Mouse (Mus musculus): Measurements from ENCODE around the gene Zscan29. TPM values are rescaled to one million over a fixed set of nuclear protein-coding genes. Genes with fewer than 3 reads are reported as not detected.

Gene Zscan29
- polyA plus RNA-seq, 1 experiment: 27.5 TPM

DNA sequence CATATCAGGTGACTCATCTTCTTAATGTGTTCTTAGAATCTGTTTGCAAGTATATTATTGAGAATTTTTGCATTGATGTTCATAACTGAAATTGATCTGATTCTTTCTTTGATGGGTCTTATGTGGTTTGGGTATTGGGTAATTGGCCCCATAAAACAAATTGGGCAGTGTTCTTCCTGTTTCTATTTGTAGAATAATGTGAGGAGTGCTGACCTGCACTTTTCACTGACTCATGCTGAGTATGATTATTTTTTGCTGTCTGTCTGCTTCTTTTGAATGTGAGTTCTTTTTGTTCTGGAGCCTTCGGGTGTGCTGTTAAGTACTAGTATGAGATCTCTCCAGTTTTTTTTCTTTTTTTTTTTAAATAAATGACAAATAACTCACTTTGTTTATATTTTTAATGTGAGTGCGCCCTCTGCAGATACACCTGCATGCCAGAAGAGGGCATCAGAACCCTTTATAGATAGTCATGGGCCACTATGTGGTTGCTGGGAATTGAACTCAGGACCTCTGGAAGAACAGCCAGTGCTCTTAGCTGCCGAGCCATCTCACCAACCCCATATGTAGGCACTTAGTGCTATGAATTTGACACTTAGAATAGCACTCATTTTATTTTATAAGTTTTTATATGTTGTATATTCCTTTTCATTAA, 8.0 kb upstream of the Zscan29 start:
- TF ChIP-seq POLR2A (IDR thresholded peaks at IDR 0.05; ENCODE audit: borderline replicate concordance, low read depth, low read length): no peak
- no peak for TF ChIP-seq CTCF (IDR thresholded peaks at IDR 0.05; ENCODE audit: low read depth, low read length)
- Histone ChIP-seq H3K4me3 (ENCODE audit: insufficient read depth, low read length) (no peak overlapping the region), H3K4me1 (ENCODE audit: control insufficient read depth, insufficient read depth, low read length) (peaks cover 28% of the 10 kb centered on the region), H3K27ac (ENCODE audit: insufficient read depth, low read depth, low read length) (peak overlapping the region; percentile 91)

DNA sequence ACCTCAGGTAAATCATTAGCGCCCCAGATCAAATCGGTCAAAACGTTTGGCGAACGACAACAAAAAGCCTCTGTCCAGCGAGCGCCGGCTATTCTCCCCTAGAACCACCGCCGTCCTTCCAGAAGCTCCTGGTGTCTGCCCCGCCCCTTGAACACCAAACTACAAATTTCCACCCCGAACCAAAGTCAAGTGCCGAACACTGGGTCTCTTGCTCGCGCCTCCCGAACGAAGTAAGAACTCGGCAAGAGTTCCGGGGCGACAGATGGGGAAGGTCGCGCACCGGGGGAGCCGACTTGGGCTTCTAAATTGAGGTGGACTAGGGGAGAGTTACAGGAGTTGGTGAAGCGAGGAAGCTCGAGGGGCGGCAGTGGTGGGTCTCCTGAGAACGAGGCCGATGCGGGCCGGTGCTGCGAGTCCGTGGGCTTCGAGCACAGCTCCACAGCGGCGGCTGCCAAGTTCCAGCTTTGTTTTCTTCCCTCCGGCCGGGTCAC, 399 bp downstream of the Zscan29 start, which contains the start of gene Tubgcp4:
Gene Tubgcp4 (plus strand): TSS at position 174 of the 491 bp plus-strand sequence.
- Histone ChIP-seq H3K4me1 (ENCODE audit: control insufficient read depth, insufficient read depth, low read length) (peaks cover 13% of the 10 kb centered on the region), H3K4me3 (ENCODE audit: insufficient read depth, low read length) (peak within 1 kb of the TSS; percentile 71), H3K27ac (ENCODE audit: insufficient read depth, low read depth, low read length) (peak within 1 kb of the TSS; percentile 80)
- TF ChIP-seq CTCF (IDR thresholded peaks at IDR 0.05; ENCODE audit: low read depth, low read length) (no peak), POLR2A (IDR thresholded peaks at IDR 0.05; ENCODE audit: borderline replicate concordance, low read depth, low read length) (no peak)

- TF ChIP-seq POLR2A (IDR thresholded peaks at IDR 0.05; ENCODE audit: borderline replicate concordance, low read depth, low read length) (0 out of 2 replicates have a peak, but pooled peaks have one; percentile 39), CTCF (IDR thresholded peaks at IDR 0.05; ENCODE audit: low read depth, low read length) (no peak)
- peak overlapping the region; percentile 71 for H3K4me3 ChIP-seq (ENCODE audit: insufficient read depth, low read length)
- peaks cover 13% of the 10 kb centered on the region for H3K4me1 ChIP-seq (ENCODE audit: control insufficient read depth, insufficient read depth, low read length)
- H3K27ac ChIP-seq (ENCODE audit: insufficient read depth, low read depth, low read length): peak overlapping the region; percentile 80
These were observed 1.0 kb downstream of the Zscan29 start for GRCm38 (mm10) chr2:121169902-121170301.

- H3K27ac ChIP-seq (ENCODE audit: insufficient read depth, low read depth, low read length): peak overlapping the region; percentile 80
- TF ChIP-seq CTCF (IDR thresholded peaks at IDR 0.05; ENCODE audit: low read depth, low read length) (no peak), POLR2A (IDR thresholded peaks at IDR 0.05; ENCODE audit: borderline replicate concordance, low read depth, low read length) (no peak)
- H3K4me3 ChIP-seq (ENCODE audit: insufficient read depth, low read length): peak overlapping the region; percentile 71
- H3K4me1 ChIP-seq (ENCODE audit: control insufficient read depth, insufficient read depth, low read length): peaks cover 10% of the 10 kb centered on the region
These were observed 1.8 kb downstream of the Zscan29 start for GRCm38 (mm10) chr2:121169173-121169572.

DNA sequence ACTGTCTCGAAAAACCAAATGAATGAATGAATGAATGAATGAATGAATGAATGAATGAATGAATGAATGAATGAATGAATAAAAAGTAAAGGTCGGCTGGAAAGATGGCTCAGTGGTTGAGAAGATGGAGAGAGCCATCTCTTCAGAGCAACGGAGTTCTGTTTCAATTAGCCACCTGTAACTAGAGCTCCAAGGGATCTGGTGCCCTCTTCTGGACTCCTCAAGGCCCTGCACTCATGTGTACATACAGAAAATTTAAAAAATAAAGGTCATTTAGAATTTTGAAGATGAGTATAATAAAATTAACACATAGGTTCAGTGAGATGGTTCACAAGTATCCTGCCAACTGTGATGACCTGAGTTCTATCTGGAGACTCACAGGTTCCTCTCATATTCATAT, 17.8 kb downstream of the Zscan29 start:
- Histone ChIP-seq H3K4me1 (ENCODE audit: control insufficient read depth, insufficient read depth, low read length) (no peaks in the 10 kb centered on the region), H3K27ac (ENCODE audit: insufficient read depth, low read depth, low read length) (no peak overlapping the region), H3K4me3 (ENCODE audit: insufficient read depth, low read length) (no peak overlapping the region)
- TF ChIP-seq CTCF (IDR thresholded peaks at IDR 0.05; ENCODE audit: low read depth, low read length) (no peak), POLR2A (IDR thresholded peaks at IDR 0.05; ENCODE audit: borderline replicate concordance, low read depth, low read length) (no peak)

DNA sequence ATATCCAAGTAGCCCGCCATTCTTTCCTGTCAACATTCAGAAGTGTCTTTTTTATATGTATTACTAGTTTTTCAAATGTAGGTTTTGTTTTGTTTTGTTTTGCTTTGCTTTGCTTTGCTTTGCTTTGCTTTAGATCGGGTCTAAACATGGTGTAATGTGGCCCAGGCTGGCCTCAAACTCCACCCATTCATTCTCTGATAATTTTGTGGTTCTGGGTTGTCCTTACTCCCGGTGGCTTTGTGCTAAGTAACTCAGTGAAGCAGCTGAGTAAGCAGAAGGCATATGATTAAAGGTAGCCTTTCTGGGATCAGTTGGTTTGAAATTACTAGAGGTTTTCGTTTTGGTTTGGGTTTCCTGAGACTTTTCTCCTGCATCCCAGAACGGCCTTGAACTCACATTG, 21.2 kb downstream of the Zscan29 start:
- Histone ChIP-seq H3K4me1 (ENCODE audit: control insufficient read depth, insufficient read depth, low read length) (no peaks in the 10 kb centered on the region), H3K4me3 (ENCODE audit: insufficient read depth, low read length) (no peak overlapping the region)
- TF ChIP-seq CTCF (IDR thresholded peaks at IDR 0.05; ENCODE audit: low read depth, low read length) (no peak), POLR2A (IDR thresholded peaks at IDR 0.05; ENCODE audit: borderline replicate concordance, low read depth, low read length) (no peak)

DNA sequence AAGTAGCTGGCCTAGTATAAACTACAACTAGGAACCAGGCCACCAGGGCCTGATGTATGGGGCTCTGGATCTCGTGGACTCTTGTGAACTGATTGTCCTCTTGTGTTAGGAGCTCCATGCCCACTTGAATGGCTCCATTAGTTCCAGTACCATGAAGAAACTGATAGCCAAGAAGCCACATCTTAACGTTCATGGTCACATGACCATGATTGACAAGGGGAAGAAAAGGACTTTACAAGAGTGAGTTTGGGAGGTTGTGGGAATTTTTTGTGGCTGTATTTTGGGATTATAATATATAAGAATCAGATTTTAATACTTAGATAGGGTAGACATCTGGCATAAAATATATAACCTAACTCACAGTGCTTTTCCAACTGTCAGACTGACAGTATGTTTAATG, 28.5 kb downstream of the Zscan29 start:
- H3K4me1 ChIP-seq (ENCODE audit: control insufficient read depth, insufficient read depth, low read length): peaks cover 15% of the 10 kb centered on the region
- no peak overlapping the region for H3K27ac ChIP-seq (ENCODE audit: insufficient read depth, low read depth, low read length)
- no peak overlapping the region for H3K4me3 ChIP-seq (ENCODE audit: insufficient read depth, low read length)
- TF ChIP-seq POLR2A (IDR thresholded peaks at IDR 0.05; ENCODE audit: borderline replicate concordance, low read depth, low read length) (no peak), CTCF (IDR thresholded peaks at IDR 0.05; ENCODE audit: low read depth, low read length) (no peak)

More for the DNA sequence above, 21.2 kb downstream of the Zscan29 start:
- H3K27ac ChIP-seq (ENCODE audit: insufficient read depth, low read depth, low read length): no peak overlapping the region

GRCm38 (mm10) chr2:121141216-121142035, 29.5 kb downstream of the Zscan29 start:
- H3K4me3 ChIP-seq (ENCODE audit: insufficient read depth, low read length): peak overlapping the region; percentile 95; the same call in 1 of the 2 replicates
- peaks cover 15% of the 10 kb centered on the region for H3K4me1 ChIP-seq (ENCODE audit: control insufficient read depth, insufficient read depth, low read length)
- peak overlapping the region; percentile 87; the same call in 1 of the 2 replicates for H3K27ac ChIP-seq (ENCODE audit: insufficient read depth, low read depth, low read length)
- TF ChIP-seq CTCF (IDR thresholded peaks at IDR 0.05; ENCODE audit: low read depth, low read length) (no peak), POLR2A (IDR thresholded peaks at IDR 0.05; ENCODE audit: borderline replicate concordance, low read depth, low read length) (no peak)

DNA sequence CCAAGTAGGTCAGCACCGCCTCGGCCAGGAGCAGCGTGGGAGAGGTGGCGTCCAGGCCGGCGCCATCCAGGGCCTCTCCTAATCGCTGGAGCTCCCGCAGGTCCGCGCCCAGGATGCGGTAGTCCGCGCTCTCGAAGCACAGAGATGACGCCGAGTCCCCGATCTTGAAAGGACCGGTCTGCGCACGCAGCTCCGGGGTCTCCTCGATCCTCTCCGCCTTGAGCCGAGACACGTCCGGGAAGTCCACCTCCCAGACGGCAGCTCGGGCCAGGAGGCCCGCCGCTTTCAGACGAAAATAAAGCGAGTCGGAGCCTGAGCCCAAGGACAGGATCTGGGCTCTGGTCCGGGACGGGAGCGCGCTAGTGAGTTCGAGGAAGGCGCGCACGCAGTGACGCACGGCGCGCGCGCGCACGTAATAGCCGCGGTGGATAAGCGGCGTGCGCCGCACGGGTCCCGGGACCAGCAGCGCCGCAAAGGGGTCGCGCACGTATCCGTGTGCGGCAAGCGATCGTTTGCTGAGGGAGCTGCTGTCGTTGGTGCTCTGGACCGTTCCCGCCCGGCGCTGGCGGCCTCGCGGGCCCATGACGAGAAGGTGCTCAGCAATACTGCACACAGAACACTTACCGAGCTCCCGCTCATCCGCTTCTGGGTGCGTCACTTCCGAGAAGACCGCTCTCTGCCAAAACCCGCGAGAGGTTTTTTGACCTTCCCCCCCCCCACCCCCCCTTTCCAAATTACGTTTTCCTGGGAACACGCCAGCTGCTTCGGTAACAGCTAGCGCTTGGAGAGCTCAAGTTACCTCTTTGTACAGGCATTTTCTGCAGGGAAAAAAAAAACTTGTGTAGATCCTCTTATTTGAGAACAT, 30.7 kb downstream of the Zscan29 start, which contains the start of the genes Adal and Lcmt2:
Gene Adal (plus strand): TSS at position 411 of the 865 bp plus-strand sequence.
Gene Lcmt2 (minus strand): TSS at position 636 of the 865 bp plus-strand sequence.
- Histone ChIP-seq H3K27ac (ENCODE audit: insufficient read depth, low read depth, low read length) (peak within 1 kb of the TSS; percentile 87), H3K4me3 (ENCODE audit: insufficient read depth, low read length) (peak within 1 kb of the TSS; percentile 95), H3K4me1 (ENCODE audit: control insufficient read depth, insufficient read depth, low read length) (peaks cover 15% of the 10 kb centered on the region)
- TF ChIP-seq CTCF (IDR thresholded peaks at IDR 0.05; ENCODE audit: low read depth, low read length): no peak
- TF ChIP-seq POLR2A (IDR thresholded peaks at IDR 0.05; ENCODE audit: borderline replicate concordance, low read depth, low read length): no peak

Data from bone marrow macrophage, adult 2 months (primary cell).